Mouse (Mus musculus) left cerebral cortex, postnatal 10 days (tissue): ENCODE data around the gene Olfr488. TPM values are rescaled to one million over a fixed set of nuclear protein-coding genes. Genes with fewer than 3 reads are reported as not detected.
"Not testable (repeated sequence)": the region's sequence is repeated elsewhere in the genome, so short reads cannot be mapped to it uniquely, and the experiment has no call there.

Experiments
- DNase-seq, 2 experiments: peaks; one replicate each; pipeline ENCODE4 v3.0.0; 2021 to 2022; ENCODE audit warnings: low spot score in 2 of 2, mixed read lengths in 1 of 2; ENCODE audit errors: extremely low spot score in 1 of 2
- intact Hi-C: fragments of 180-260 bp; cut with DNase I; formaldehyde crosslinking; loops from one replicate; pipeline ENCODE4 v1.15.1; 2025
- total RNA-seq, 2 experiments: library from RNA; stranded (reverse); gene quantifications; 2 replicates each; pipeline ENCODE4 v1.2.3; 2021

Olfr488 gene
- total RNA-seq: not detected

- intact Hi-C loops: no loop called here
- DNase-seq: no peak
These were observed at the start of gene Olfr488 for GRCm38 (mm10) chr7:108258247-108258646. TSS of gene Olfr488 (minus strand) at chr7:108258347.

- DNase-seq: no peak
- intact Hi-C loops: no loop called here
These were observed 30.7 kb upstream of the Olfr488 start, which contains the start of gene Olfr490 for GRCm38 (mm10) chr7:108288834-108289233. TSS of gene Olfr490 (minus strand) at chr7:108288934.

- DNase-seq: no peak
- intact Hi-C loops: no loop called here
These were observed 24.6 kb downstream of the Olfr488 start for GRCm38 (mm10) chr7:108233551-108233950.

GRCm38 (mm10) chr7:108214536-108214935 lies 43.6 kb downstream of the Olfr488 start, which contains the start of gene Olfr487:
TSS of gene Olfr487 (minus strand) at chr7:108214636.
- DNase-seq, intact Hi-C loops: not testable (repeated sequence)

Other genes with a start within 250 kb of the Olfr488 start
- gene Olfr478, start 224.4 kb downstream of the Olfr488 start, total RNA-seq: not detected
- not detected for gene Olfr479, start 207.7 kb downstream of the Olfr488 start, total RNA-seq
- gene Olfr480, start 191.0 kb downstream of the Olfr488 start, total RNA-seq: not detected
- not detected for gene Olfr481, start 178.5 kb downstream of the Olfr488 start, total RNA-seq
- gene Olfr482, start 160.8 kb downstream of the Olfr488 start, total RNA-seq: 1 to 10 TPM; 1.5 to 1.7 TPM
- not detected for gene Olfr483, start 157.5 kb downstream of the Olfr488 start, total RNA-seq
- not detected for gene Olfr484, start 130.9 kb downstream of the Olfr488 start, total RNA-seq
- not detected for gene Olfr485, start 98.5 kb downstream of the Olfr488 start, total RNA-seq
- not detected for gene Olfr486, start 85.6 kb downstream of the Olfr488 start, total RNA-seq
- gene Olfr487, start 43.7 kb downstream of the Olfr488 start, total RNA-seq: not detected
- gene Olfr490, start 30.6 kb upstream of the Olfr488 start, total RNA-seq: not detected
- not detected for gene Olfr491, start 55.1 kb upstream of the Olfr488 start, total RNA-seq
- not detected for gene Olfr492, start 65.3 kb upstream of the Olfr488 start, total RNA-seq
- not detected for gene Olfr493, start 88.6 kb upstream of the Olfr488 start, total RNA-seq
- gene Olfr494, start 107.0 kb upstream of the Olfr488 start, total RNA-seq: not detected
- not detected for gene Olfr495, start 134.8 kb upstream of the Olfr488 start, total RNA-seq
- gene Olfr497, start 162.1 kb upstream of the Olfr488 start, total RNA-seq: not detected
- not detected for gene Olfr498, start 207.0 kb upstream of the Olfr488 start, total RNA-seq